Mouse (Mus musculus): Measurements from ENCODE around the gene Mov10l1.

Mov10l1 gene

DNA sequence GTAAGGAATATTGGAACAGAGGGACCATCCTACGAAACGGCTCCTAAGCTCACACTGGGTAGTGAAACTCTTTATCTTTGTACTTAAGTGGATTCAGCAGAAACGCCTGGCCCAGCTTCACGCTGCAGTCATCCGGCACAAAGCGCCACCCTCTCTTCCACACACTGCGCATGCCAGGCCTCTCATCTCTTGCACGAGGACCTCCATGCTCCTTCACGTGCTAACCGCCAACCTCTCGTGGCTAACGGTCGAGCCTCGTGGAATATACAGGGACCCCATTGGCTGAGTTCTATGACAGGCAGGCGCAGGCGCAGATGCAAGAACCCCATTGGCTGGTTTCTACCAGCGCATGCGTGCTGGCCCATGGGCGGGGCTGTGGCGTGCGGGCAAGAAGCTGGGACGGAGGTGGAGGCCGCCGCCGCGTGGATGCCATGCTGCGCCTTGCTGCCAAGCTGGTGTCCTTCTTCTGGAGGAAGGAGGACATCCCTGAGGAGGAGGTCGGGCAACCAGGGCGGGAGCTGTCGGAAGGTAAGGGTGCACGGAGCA is at the start of gene Mov10l1:
Mov10l1 (plus strand) TSS at position 376 of the 546 bp plus-strand sequence.
- DNase-seq (ENCODE audit: low spot score in 2 of 2), result no peak

DNA sequence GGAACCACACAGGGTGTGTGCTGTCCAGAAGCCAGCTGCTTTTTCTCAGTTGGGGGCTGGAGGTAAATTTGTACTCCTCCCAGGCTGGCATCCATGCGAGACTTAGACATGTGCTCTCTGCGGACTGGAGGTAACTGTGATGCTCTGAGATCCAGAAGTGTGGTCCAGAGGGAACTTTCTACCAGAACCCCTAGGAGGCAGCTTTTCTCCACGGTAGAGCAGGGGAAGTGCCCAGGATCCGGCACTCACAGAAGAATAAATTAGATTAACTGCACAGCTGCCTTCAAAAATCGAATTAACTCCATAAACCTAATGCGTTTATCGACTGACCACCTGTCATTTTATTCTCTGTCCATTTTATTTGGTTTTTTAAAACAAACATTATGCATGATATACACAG is 48.6 kb upstream of the Mov10l1 start:
- DNase-seq (ENCODE audit: low spot score in 2 of 2), result no peak

DNA sequence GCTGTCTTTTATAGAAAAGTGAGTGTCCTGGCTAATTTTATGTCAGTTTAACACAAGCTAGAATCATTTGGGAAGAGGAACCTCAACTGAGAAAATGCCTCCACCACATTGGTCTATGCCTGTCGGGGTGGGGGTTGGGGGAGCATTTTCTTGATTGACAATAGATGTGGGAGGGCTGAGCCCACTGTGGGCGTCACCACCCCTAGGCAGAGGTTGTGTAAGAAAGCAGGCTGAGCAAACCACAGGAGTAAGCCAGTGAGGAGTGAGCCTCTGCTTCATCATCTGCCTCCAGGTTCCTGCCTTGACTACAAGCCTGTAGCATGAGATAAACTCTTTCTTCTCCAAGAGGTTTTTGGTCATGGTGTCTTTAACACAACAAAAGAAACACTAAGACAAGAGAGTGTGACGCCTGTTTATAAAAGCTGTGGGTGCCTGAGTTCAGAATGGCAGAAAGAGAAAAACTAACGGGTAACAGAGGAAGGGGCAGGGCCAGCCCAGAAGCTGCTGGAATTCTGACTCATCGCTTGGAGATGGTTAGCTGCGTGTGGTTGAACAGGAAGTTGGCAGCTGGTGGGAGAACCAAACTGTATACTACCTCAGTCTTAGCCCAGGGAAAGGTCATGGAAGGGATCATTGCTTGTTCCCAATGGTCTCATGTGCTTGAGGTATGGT is 46.0 kb upstream of the Mov10l1 start:
- no peak for DNase-seq (ENCODE audit: low spot score in 2 of 2)

DNA sequence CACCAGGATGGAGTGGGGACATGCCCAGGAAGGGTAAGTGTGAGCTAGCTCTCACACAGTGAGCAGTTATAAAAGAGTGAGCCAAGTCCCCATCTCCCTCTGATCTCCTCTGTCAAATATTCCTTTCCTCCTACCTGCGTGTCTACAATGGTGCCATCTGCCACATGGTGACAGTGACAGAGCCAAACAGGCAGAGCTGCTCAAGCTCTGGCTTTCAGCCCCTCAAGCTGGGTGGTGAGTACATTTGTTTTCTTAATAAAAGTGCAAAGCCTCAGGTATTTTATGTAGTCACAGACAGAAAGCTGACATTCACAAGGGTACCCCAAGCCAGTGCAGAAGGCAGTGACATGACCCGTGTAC is 45.4 kb upstream of the Mov10l1 start:
- no peak for DNase-seq (ENCODE audit: low spot score in 2 of 2)

DNA sequence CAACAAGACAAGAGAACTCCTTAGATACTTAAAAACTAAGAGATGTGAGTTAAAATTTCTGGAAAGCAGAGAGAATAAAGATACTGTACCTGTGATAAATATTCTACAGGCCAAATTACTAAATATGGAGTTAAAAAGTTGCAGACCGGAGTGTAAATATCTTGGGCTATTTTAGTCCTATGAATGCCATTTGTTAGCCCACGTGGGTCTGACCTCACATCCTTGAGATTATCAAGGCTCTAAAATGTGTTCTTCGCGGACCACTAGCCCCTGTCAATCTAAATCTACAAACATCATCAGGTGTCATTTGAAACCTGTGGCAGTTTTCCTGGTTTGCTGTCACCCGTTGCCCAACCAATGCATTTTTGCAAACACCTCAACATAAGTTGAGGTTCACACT is 39.9 kb upstream of the Mov10l1 start:
- DNase-seq (ENCODE audit: low spot score in 2 of 2), result no peak

DNA sequence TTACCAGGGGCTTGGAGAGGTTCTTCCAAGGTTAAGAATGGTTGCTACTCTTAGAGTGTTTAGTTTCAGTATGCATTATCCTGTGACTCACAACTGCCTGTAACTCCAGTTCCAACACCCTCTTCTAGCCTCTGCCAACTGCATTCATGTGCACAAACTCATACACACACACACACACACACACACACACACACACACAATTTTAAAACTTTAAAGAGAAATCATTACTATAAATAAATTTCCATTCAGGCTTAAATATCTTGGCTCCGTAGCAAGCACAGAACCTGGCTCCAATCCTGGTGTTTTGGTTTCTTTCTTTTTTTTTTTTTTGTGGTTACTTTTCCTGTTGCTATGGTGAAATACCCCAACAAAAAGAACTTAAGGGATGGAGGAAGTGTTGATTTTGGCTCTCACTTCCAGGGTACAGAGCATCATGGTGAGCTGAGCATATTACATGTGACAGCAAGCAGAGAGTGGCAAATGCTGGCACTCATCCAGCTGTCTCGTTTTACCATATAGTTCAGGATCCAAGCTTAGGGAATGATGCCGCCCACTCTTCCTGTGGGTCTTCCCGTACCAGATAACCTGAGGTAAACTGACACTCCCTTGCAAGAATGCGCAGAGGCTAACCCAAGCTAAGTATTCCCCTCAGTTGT is 38.7 kb upstream of the Mov10l1 start:
- DNase-seq (ENCODE audit: low spot score in 2 of 2), result no peak

DNA sequence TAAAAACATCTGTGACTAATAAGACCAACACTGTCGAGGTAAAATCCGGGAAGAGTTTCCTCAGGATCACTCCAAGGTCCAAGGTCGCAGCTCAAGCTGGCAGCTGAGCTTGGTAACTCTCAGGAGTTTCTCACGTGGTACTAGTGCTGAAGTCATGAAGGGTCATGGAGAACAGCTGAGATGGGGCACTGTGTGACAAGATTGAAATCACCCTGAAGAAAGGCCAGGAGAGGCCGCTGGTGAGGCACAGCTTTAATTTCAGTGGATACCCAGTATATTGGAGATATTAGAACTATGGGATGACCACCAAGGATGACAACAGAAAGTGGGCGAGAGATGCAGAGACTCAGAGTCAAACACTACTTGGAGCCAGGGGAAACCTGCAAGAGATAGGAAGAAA is 35.9 kb upstream of the Mov10l1 start:
- DNase-seq (ENCODE audit: low spot score in 2 of 2), result no peak

DNA sequence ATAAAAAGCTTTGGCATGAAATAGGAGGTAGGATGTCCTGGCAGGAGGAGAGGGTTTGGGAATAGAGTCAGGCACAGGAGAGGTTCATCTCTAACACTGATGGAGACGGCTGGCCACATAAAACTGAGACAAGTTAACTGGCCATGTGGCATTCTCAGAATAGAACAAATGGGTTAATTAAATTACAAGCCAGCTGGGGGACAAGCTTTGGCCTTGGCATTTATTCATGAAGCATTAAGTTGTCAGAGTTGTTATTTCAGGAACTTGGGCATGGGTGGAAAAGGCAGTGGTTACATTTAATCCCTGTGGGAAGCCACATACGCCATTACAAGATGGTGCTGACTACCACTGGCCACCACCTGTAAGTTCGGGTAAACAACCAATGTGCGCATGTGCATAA is 31.5 kb upstream of the Mov10l1 start:
- no peak for DNase-seq (ENCODE audit: low spot score in 2 of 2)

DNA sequence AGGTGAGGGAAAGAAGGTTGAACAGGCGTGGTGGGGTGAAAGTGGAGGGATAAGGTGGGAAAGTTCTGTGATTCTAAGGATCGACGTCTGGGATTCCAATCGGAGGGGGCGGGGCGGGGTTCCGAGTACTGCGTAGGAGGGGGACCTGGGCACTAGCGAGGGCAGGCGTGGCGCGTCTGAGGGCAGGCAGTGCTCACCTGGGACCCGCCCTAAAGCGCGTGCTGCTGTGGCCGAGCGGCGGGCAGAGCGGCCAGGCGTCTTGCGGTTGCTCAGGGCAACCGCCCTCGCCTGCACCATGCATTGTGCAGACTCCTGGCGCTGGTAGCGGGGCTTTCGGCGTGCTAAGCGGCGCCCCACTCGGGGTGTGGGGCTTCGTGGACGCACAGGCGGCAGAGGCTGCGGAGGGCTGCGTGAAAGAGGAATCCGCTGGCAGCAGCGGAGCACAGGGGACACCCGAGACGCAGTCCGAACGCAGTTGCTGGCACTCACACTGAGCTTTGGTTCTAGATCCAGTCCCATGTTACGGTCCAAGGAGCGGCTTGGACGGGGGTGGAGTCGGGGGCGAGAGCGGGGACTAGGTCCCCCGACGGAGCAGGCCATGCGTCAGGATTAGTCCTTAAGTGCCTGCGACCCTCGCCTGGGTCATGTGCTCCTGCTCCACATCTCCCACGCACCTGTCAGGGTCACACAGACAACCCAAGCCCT is 28.2 kb upstream of the Mov10l1 start, which contains the start of gene Ttll8:
Ttll8 (minus strand) TSS at position 51 of the 705 bp plus-strand sequence.
- no peak for DNase-seq (ENCODE audit: low spot score in 2 of 2)

DNA sequence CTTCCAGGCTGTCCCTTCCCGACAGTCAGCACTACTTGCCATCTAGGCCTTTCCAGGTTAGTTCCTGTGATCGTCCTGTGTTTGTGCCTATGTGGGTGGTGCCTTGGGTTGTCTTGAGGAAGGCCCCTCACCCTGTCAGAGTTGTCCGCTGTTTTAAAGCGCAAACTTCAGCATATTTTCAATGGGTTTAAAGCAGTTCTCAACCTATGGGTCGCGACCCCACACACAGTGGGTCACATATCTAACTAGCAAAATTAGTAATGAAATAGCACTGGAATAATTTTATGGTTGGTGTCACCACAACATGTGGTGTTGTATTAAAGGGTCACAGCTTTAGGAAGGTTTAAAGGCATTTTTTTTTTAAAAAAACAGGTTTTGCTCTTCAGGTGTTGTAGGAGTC is 27.4 kb upstream of the Mov10l1 start:
- no peak for DNase-seq (ENCODE audit: low spot score in 2 of 2)

DNA sequence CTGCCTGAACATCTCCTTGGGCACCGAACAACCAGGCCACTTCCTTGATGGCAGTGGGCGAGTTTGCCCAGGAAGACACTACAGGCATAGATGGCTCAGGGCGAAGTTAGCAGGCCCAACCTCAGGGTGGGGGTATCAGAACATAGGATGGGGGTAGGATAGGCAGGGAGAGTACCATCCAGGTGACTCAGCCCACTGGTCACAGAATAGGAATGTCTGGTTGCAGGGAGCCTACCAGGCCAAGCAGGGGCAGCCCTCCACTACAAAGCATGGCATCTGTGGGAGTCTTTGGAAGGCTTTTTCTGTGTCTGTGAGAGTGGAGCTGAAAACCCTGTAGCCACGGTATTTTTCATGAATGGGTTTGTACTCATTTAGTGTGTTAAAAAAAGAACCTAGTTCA is 25.2 kb upstream of the Mov10l1 start:
- no peak for DNase-seq (ENCODE audit: low spot score in 2 of 2)

DNA sequence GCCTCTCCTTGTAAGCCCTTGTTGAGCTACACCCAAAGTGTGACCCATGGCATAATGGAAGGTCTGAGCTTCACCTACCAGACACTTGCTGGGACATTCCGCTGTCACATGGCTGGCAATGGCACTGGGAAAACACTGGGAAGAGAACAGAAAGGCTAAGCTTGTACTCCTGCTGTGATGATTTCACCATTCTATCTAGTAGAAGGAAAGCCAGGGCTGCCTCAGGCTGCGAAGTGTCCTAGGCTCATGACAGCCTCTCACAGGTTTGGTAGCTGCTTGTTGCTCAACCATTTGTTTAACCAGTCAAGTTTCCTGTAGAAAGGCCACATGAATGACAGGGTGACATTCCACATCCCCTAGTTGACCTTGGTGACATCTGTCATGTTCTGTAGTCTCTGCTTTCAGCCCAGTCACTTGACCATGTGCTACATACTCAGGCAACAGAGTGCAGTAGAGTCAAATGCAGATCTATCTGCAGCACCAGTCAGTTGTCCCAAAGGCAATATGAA is 18.6 kb upstream of the Mov10l1 start:
- DNase-seq (ENCODE audit: low spot score in 2 of 2), result no peak

DNA sequence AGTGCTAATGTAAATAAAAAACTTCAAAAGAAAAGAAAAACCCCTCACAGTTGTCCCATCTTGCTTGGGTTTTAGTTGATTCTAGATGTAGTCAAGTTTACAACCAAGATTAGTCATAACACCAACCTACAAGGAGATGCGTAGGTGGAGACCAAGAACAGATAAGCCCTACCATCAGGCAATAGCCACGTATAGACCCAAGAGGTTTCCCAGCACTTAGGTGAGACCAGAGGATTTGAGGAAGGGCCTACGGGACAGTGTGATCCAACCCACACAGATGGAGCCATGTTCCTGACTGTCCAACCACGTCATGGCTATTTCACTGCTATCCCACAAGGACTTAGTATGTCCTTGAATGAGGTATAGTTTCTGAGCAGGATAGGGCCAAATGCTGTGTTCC is 10.4 kb upstream of the Mov10l1 start:
- DNase-seq (ENCODE audit: low spot score in 2 of 2), result no peak

DNA sequence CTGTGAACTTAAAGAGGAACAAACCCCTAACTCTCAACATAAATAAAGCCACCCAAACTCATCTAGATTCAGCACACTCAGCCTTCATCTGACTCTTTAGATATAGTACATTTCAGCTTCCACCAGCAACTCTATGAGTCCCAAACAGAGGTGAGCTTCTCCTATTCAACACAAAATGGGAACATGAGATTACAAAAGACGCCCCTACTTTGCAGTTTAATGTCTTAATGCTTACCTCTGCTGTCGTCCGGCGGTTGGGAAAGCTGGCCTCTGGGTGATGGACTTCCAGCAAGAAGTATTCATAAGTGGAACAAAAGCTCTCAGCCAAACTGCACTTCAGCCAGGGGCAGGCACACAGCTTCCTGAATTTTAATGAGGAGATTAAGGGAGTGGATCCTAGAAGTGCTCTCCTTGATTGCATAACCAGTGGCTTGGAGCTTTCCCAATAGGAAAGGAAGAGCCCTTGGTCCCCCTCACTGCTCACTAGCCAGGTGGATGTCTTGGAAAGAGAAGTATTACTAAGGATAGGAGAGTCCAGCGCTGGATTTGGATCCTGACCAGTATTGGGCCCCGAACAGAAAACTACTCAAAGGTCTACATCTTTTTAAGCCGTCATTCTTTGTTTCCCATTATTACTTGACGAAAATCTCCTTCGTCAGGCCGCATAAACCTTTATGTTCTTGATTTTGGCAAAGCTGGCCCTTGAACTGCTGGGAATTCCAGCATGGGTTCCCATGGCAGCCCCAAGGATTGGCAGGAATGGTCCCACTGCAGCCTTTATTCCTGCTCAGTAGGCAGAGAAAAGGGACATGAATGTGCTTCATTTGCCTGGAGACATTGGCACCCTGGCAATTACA is 4.2 kb upstream of the Mov10l1 start, which contains the start of gene Mlc1:
Mlc1 (minus strand) TSS at position 727 of the 857 bp plus-strand sequence.
- no peak for DNase-seq (ENCODE audit: low spot score in 2 of 2)

DNA sequence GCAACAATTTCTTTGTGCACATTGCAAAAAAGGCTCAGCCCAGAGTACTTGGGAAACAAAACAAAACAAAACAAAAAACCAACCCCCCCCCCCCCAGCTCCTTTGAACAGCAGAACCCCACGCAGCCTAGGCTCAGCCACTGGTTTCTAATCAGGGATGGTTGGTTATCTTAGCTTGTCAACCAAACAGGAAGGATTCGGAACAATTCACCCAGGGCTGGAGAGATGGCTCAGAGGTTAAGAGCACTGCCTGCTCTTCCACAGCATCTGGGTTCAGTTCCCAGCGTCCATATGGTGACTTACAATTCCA is 3.6 kb upstream of the Mov10l1 start:
- no peak for DNase-seq (ENCODE audit: low spot score in 2 of 2)

DNA sequence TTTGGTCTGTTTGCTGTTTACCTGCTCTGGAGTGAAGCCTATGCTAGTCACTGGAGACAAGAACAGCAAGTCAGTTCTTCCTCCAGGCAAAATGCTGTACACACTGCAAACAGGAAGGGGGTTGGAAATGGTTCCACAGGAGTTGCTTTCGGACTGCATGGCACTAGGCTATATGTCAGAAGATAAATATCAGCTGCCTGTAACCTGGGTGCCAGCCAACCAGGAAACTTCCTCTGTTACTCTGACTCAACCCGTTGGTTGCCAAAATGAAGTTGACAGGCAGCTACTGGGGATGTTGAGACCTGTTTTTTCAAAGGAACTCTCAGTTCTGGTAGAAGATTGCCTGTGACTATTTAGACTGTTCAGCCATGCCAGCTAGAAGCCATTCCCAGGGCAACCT is 6.5 kb downstream of the Mov10l1 start:
- DNase-seq (ENCODE audit: low spot score in 2 of 2), result no peak

DNA sequence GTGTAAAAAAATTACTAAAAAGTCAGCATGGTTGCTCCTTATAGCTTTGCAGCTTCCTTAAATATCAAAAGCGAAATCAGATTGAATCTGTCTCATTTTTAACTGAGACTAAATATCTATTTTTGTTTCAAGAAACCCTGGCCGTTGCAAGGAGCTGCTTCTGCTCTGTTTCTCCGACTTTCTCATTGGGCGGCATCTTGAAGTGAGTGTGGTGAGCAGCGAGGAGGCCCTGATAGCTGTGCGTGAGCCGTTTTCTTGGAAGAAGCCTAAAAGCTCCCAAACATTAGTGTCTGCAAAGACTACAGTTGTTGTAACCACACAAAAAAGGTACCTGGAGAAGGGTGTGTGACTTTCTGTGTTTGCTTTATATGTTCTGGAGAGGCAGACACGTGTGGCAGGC is 15.9 kb downstream of the Mov10l1 start:
- no peak for DNase-seq (ENCODE audit: low spot score in 2 of 2)

DNA sequence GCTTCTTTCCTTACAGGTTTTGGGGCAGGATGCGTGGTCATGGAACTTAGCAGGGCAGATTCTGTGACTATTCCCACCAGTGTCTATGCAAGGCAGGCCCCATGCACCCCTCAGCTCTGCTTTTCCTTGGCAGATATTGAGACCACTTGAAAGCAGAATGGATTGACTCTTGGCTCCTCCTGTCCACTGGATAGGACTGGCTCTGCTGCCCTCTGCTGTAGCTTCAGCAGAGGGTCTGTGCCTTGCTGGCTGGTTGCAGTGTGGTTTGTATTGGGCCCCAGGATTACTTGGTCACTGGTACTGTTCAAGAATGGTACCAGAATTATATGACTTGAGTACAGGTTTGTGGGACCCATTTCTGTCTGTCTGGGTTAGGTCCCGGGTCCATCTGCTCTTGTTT is 16.4 kb downstream of the Mov10l1 start:
- no peak for DNase-seq (ENCODE audit: low spot score in 2 of 2)

DNA sequence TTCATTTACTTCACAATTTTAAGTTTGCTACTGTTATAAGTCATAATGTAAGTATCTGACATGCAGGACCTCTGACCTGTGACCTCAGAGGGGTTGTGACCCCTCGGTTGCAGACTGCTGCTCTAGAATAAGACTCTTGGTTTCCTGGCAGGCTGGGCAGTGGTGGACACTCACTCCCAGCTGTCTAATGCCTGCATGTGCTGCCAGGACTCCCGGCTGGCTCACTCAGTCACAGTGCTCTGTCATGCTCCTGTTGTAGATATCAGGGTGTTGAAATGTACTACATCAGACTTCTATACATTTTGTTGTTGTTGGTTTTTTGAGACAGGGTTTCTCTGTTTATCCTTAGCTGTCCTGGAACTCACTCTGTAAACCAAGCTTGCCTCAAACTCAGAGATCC is 17.7 kb downstream of the Mov10l1 start:
- no peak for DNase-seq (ENCODE audit: low spot score in 2 of 2)

DNA sequence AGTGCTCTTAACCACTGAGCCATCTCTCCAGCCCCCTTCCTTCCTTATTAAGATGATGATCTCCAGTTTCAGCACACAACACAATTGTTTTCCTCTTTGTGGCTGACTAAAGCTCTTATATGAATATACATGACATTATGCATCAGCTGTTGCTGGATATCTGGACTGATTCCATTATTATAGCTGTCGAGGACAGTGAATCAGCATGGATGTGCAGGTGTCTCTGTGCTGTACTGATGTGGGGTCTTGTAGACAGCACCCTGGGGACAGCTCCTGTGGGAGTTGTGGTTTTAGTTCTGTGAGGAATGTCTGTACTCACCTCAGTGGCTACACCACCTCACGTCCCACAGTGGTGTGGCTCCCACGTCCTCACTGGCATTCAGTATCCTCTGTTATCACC is 18.5 kb downstream of the Mov10l1 start:
- DNase-seq (ENCODE audit: low spot score in 2 of 2), result no peak

DNA sequence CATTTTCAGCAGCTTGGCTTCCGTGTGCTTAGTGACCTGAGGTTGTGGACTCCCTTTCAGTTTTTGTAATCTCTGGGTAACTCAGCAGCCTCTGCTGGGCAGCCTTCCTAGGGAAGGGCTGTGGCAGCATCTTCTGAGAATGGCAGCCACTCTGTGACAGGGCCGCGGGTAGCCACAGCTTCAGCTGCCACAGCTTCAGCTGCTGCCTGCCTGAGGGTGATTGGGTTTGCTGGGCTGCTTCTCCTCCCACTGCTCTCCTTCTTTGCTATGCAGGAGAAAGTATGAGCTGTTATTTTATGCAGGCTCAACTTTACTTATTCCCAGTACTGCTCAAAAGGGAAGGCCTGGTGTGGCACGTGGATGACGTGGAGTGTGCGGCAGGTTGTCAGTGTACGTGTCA is 24.3 kb downstream of the Mov10l1 start:
- no peak for DNase-seq (ENCODE audit: low spot score in 2 of 2)

DNA sequence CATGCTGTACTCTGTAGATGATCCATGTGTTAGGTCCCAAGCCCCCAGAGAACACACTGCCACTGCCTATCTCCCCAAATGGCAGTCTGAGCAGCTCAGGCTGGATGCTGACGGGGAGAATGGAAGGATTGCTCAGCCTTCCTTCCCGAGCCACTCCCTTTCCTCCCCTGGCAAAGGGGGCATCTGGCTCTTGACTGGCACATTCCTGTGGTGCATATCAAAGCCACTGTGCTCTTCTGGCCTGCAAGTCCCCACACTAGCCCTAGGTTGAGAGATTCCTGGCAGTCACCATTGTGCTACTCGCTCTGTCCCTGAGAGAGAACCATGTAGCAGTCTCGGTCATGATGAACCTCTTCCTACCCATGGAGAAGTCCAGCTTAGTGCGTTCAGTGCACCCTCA is 25.1 kb downstream of the Mov10l1 start:
- no peak for DNase-seq (ENCODE audit: low spot score in 2 of 2)

Data from urinary bladder, postnatal 4 days (tissue).